Mouse (Mus musculus) heart, embryonic 12.5 days (tissue): ENCODE results near the gene Gnat2. TPM values are rescaled to one million over a fixed set of nuclear protein-coding genes. Genes with fewer than 3 reads are reported as not detected.
A peak's percentile ranks its signal among the peaks of the same experiment; 100 is the strongest.

Experiments used
- ATAC-seq: fragments of 200-750 bp; cut with Nextera tagmentation; 2 replicates; pipeline ENCODE4 v1.8.0; 2017; ENCODE audit warnings: moderate TSS enrichment, moderate library complexity; ENCODE audit not compliant: insufficient number of reproducible peaks, low FRiP score
- H3K27ac ChIP-seq: fragments of 300-500 bp; sonication (generic); 2 replicates; pipeline ENCODE4 v1.5.1; 2016; ENCODE audit warnings: mild to moderate bottlenecking, moderate library complexity; ENCODE audit not compliant: poor library complexity, severe bottlenecking
- H3K27me3 ChIP-seq: fragments of 300-500 bp; sonication (generic); replicated peaks from 2 replicates; pipeline ENCODE4 v1.6.1; 2016; ENCODE audit warnings: mild to moderate bottlenecking, moderate library complexity
- H3K36me3 ChIP-seq: fragments of 300-500 bp; sonication (generic); 2 replicates; pipeline ENCODE4 v1.6.1; 2016; ENCODE audit warnings: mild to moderate bottlenecking, moderate library complexity
- H3K4me1 ChIP-seq: fragments of 300-500 bp; sonication (generic); replicated peaks from 2 replicates; pipeline ENCODE4 v1.6.1; 2016; ENCODE audit warnings: mild to moderate bottlenecking
- H3K4me2 ChIP-seq: fragments of 300-500 bp; sonication (generic); 2 replicates; pipeline ENCODE4 v1.6.1; 2016; ENCODE audit warnings: mild to moderate bottlenecking, moderate library complexity
- H3K4me3 ChIP-seq: fragments of 300-500 bp; sonication (generic); 2 replicates; pipeline ENCODE4 v1.5.1; 2016; ENCODE audit warnings: mild to moderate bottlenecking
- H3K9ac ChIP-seq: fragments of 300-500 bp; sonication (generic); 2 replicates; pipeline ENCODE4 v1.6.1; 2016; ENCODE audit warnings: mild to moderate bottlenecking, moderate library complexity
- H3K9me3 ChIP-seq: fragments of 300-500 bp; sonication (generic); replicated peaks from 2 replicates; pipeline ENCODE4 v1.6.1; 2016; ENCODE audit warnings: mild to moderate bottlenecking, moderate library complexity
- WGBS: fragments of 180-500 bp; shearing (Covaris S2); methylation state at CpG from one replicate; pipeline ENCODE4 v1.1.7; 2016; 5-methylcytosine and 5-hydroxymethylcytosine counted together
- polyA plus RNA-seq: library from polyadenylated mRNA; unstranded; fragments of >200 nt; fragmentation: Nextera tagmentation; extraction: Ambion mirVana; gene quantifications from 2 replicates; pipeline ENCODE4 v1.2.1, GENCODE M21; 2016

Gnat2 gene
- polyA plus RNA-seq, 1 experiment from 2014 or later: 0.98 TPM

DNA sequence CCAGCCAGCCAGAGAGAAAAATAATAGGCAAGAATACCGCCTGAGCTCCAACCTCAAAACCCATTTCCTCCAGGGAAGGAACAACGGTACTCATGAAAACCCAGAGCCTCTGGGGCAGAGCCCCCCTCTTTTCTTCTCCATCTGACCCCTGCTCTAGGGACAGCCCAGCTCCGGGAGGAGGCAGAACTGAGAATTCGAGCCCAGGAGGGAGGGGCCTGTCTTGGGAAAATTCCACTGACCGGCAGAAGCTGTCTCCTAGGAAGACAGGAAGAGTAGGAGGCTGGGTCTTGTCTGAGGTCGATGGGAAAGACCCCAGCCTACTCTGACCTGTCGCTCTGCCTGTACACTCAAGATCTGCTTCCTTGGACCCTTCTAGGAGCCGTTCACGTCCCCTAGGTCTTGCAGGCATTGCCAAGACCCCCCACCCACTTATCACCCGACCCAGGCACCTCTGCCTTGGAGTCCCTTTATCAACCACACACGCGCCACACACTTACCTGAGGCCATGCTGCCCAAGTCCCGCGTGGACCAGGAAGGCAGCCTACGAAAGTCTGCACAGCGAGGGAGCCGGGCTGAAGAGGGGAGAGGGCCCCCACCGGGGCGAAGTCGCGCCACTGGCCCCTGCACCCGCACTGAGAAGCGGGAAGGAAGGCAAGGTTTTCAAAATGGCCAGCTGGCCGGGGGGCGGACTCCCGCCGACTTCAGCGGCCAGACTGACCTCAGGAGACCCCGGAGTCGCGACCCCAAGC, 6.7 kb upstream of the Gnat2 start:
- ATAC-seq: peak; percentile 82
- Histone ChIP-seq H3K36me3 (peaks cover 1% of the 10 kb centered on the region), H3K4me1 (peaks cover 63% of the 10 kb centered on the region), H3K4me3 (peak overlapping the region; percentile 77), H3K9ac (peak overlapping the region; percentile 83), H3K4me2 (peak overlapping the region; percentile 98), H3K27ac (peak overlapping the region; percentile 90), H3K27me3 (no peaks in the 10 kb centered on the region), H3K9me3 (no peaks in the 10 kb centered on the region)
- under 1% methylated on average over 31 of the region's 31 CpGs for WGBS

DNA sequence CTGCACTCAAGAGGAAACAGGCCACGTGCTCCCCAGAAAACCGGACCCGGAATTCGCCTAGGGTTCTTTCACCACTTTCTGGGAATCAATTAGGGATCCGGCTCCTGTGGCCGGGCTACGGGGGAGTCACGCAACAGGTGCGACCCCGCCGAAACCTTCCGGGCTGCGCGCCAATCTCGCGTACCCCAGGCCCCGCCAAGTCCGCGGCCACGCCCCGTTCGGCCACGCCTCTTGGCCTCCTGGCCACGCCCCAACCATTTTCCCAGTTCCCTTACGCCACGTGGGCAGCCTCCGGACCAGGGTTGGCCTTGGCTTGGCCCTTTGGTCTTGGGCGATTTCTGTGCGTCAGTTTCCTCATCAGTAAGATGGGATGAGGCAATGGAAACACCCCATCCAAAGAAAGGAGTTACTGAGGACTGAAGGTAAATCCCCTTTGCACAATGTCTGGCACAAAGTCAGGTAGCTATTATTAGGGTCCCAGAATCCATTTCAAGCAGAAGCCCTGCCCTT, 6.1 kb upstream of the Gnat2 start, which contains the start of gene Ampd2:
Ampd2 (minus strand) TSS at position 182 of the 510 bp plus-strand sequence.
- H3K9me3 ChIP-seq: no peaks in the 10 kb centered on the region
- peak within 1 kb of the TSS; percentile 83 for H3K9ac ChIP-seq
- H3K27me3 ChIP-seq: no peaks in the 10 kb centered on the region
- ATAC-seq: peak; percentile 77
- peaks cover 58% of the 10 kb centered on the region for H3K4me1 ChIP-seq
- peak within 1 kb of the TSS; percentile 98 for H3K4me2 ChIP-seq
- WGBS: under 1% methylated on average over 29 of the region's 29 CpGs
- H3K27ac ChIP-seq: peak within 1 kb of the TSS; percentile 90
- no peaks in the 10 kb centered on the region for H3K36me3 ChIP-seq
- H3K4me3 ChIP-seq: peak within 1 kb of the TSS; percentile 77

DNA sequence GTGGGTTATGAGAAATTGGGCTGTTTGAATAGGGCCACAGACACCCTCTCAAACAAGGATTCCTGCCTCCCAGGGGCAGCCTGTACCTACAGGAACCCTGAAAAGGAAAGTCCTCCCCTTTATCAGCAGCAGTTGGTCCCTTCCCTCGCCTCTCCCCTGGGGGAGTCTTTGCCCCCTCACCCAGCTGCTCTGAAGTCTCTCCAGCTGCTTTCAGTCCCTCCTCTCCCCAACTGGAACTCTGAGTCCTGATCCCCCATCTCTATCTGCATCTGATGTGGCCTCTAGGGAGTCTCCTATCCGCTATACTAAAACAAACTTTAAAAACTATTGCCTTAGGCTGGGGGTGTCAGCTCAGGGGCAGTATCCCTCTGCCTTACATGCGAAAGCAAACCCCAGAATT, 5.3 kb upstream of the Gnat2 start:
- H3K27me3 ChIP-seq: no peaks in the 10 kb centered on the region
- no peak overlapping the region for H3K4me3 ChIP-seq
- no peak overlapping the region for H3K27ac ChIP-seq
- H3K36me3 ChIP-seq: no peaks in the 10 kb centered on the region
- peak overlapping the region; percentile 98 for H3K4me2 ChIP-seq
- ATAC-seq: no peak
- no peaks in the 10 kb centered on the region for H3K9me3 ChIP-seq
- no peak overlapping the region for H3K9ac ChIP-seq
- 69% methylated on average over 3 of the region's 3 CpGs for WGBS
- H3K4me1 ChIP-seq: peaks cover 50% of the 10 kb centered on the region

DNA sequence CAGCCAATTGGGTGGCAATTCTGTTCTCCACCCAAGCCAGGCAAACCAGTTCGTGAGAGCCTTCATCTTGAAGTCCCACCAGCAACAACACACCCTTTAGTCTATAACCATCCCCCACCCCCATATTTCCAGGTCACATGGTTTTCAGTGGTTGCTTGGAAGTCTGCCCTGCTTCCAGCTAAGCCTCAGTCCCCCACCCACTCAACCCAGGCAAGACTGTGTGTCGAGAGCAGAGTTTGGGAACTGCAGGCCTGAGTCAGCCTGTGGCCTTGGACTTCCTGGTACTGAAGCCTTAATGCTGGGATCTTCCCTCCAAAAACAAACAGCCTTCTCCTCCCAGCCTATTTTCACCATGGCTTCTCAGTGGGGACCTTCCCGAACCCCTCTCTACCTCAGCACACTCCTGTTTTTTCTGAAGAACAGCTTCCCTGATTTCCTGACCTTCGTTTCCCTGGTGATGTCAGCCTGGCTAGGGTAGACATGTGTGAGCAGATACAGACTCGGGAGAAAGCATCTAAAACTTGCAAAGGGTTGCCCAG, 3.7 kb upstream of the Gnat2 start:
- no peak for ATAC-seq
- Histone ChIP-seq H3K27ac (no peak overlapping the region), H3K9ac (no peak overlapping the region), H3K4me2 (no peak overlapping the region), H3K9me3 (no peaks in the 10 kb centered on the region), H3K36me3 (no peaks in the 10 kb centered on the region), H3K27me3 (no peaks in the 10 kb centered on the region), H3K4me1 (peaks cover 39% of the 10 kb centered on the region), H3K4me3 (no peak overlapping the region)
- 31% methylated on average over 5 of the region's 5 CpGs for WGBS

- H3K36me3 ChIP-seq: no peaks in the 10 kb centered on the region
- H3K27ac ChIP-seq: no peak overlapping the region
- 49% methylated on average over 2 of the region's 2 CpGs for WGBS
- ATAC-seq: no peak
- no peak overlapping the region for H3K4me3 ChIP-seq
- H3K9ac ChIP-seq: no peak overlapping the region
- H3K4me2 ChIP-seq: no peak overlapping the region
- H3K4me1 ChIP-seq: peaks cover 34% of the 10 kb centered on the region
- no peaks in the 10 kb centered on the region for H3K27me3 ChIP-seq
- H3K9me3 ChIP-seq: no peaks in the 10 kb centered on the region
Measured at GRCm38 (mm10) chr3:108089916-108090315, 2.7 kb upstream of the Gnat2 start.

DNA sequence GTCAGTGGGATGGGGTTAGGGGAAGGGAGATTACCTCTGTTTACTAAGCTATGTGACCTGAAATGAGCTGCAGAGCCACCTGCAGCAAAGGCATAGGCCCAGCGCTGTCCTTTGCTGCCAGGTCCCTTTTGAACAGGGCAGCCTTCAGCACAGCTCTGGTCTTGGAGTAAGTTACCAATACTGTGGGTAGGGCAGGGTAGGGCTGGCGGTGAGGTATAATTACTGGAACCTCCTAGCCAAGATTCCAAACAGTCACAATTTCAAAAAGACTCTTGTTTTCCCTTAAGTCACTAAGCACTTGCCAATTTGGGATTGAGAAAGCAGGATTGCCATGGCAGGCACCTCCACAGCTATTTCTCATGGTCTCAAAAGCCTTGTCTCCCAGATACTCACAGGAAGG, 2.0 kb upstream of the Gnat2 start:
- Histone ChIP-seq H3K4me2 (no peak overlapping the region), H3K9ac (no peak overlapping the region), H3K4me1 (peaks cover 34% of the 10 kb centered on the region), H3K27ac (no peak overlapping the region), H3K27me3 (no peaks in the 10 kb centered on the region), H3K9me3 (no peaks in the 10 kb centered on the region), H3K36me3 (no peaks in the 10 kb centered on the region), H3K4me3 (no peak overlapping the region)
- 87% methylated on average over 2 of the region's 2 CpGs for WGBS
- ATAC-seq: no peak

- Histone ChIP-seq H3K4me3 (no peak overlapping the region), H3K27me3 (no peaks in the 10 kb centered on the region), H3K9ac (no peak overlapping the region), H3K9me3 (no peaks in the 10 kb centered on the region), H3K36me3 (no peaks in the 10 kb centered on the region), H3K27ac (no peak overlapping the region), H3K4me2 (no peak overlapping the region), H3K4me1 (peaks cover 35% of the 10 kb centered on the region)
- 68% methylated on average over 6 of the region's 6 CpGs for WGBS
- ATAC-seq: no peak
Measured at GRCm38 (mm10) chr3:108092030-108092429, 559 bp upstream of the Gnat2 start.

DNA sequence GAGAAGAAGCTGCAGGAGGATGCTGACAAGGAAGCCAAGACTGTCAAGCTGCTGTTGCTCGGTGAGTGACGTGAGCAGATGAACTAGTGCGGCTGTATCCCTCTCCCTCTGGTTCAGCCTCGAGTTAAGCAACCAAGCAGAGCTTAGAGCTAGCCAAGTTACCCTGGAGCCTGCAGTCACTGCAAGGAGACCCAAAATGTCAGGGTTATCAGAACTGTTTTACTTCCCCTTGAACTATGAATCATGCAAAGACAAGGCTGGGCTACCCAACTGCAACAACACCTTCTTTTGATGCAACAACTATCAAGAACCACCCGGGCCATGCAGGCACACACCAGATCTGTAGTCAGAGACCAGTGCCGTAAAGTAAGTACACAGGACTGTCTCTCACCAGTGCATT, 717 bp downstream of the Gnat2 start:
- peaks cover 30% of the 10 kb centered on the region for H3K4me1 ChIP-seq
- 56% methylated on average over 6 of the region's 6 CpGs for WGBS
- ATAC-seq: no peak
- H3K36me3 ChIP-seq: no peaks in the 10 kb centered on the region
- no peaks in the 10 kb centered on the region for H3K9me3 ChIP-seq
- H3K27ac ChIP-seq: no peak overlapping the region
- no peak overlapping the region for H3K4me3 ChIP-seq
- H3K9ac ChIP-seq: no peak overlapping the region
- H3K4me2 ChIP-seq: no peak overlapping the region
- no peaks in the 10 kb centered on the region for H3K27me3 ChIP-seq

DNA sequence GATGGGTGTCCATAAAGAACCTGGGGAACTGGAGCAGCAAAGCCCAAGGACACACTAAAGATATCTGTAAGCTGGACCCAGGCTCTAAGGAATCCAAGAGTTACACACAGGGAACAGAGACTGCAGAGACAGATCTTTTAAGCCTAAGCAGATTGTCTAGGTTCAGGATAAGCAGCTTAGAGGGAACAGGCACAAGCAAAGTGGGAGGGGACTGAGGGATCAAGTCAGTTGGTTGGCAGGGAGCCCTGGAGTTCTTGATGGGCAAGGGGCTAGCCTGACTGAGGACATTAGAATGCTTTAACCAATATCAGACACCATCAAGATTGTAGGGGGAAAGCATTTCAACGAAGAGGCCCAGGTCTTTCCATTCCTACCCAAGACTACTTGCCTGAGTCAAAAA, 1.6 kb downstream of the Gnat2 start:
- 50% methylated on average over 1 of the region's 1 CpGs for WGBS
- H3K27me3 ChIP-seq: no peaks in the 10 kb centered on the region
- peaks cover 25% of the 10 kb centered on the region for H3K4me1 ChIP-seq
- ATAC-seq: no peak
- no peaks in the 10 kb centered on the region for H3K36me3 ChIP-seq
- no peak overlapping the region for H3K9ac ChIP-seq
- H3K9me3 ChIP-seq: no peaks in the 10 kb centered on the region
- H3K4me3 ChIP-seq: no peak overlapping the region
- H3K27ac ChIP-seq: no peak overlapping the region
- no peak overlapping the region for H3K4me2 ChIP-seq

- 84% methylated on average over 12 of the region's 12 CpGs for WGBS
- H3K9ac ChIP-seq: no peak overlapping the region
- peaks cover 21% of the 10 kb centered on the region for H3K4me1 ChIP-seq
- no peak overlapping the region; the same call in 1 of the 2 replicates for H3K27ac ChIP-seq
- H3K4me3 ChIP-seq: no peak overlapping the region
- no peak overlapping the region for H3K4me2 ChIP-seq
- H3K27me3 ChIP-seq: no peaks in the 10 kb centered on the region
- ATAC-seq: no peak
- H3K9me3 ChIP-seq: no peaks in the 10 kb centered on the region
- no peaks in the 10 kb centered on the region for H3K36me3 ChIP-seq
Measured at GRCm38 (mm10) chr3:108094976-108095760, 2.6 kb downstream of the Gnat2 start.

DNA sequence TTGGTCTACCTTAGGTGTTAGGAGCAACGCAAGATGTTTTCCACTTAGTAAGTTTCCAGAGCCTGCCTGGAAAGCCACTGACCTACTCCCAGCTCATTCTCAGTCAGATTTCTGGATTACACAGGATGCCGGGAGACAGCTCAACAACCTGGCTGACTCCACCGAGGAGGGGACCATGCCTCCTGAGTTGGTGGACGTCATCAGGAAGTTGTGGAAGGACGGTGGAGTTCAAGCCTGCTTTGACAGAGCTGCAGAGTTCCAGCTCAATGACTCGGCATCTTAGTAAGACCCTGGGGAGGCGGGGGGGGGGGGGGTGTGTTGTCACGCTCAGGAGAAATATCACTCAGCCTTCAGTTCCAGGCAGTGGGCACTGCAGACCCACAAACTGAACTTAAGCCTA, 3.6 kb downstream of the Gnat2 start:
- 43% methylated on average over 8 of the region's 8 CpGs for WGBS
- Histone ChIP-seq H3K9me3 (no peaks in the 10 kb centered on the region), H3K36me3 (no peaks in the 10 kb centered on the region), H3K9ac (no peak overlapping the region), H3K27me3 (no peaks in the 10 kb centered on the region), H3K27ac (peak overlapping the region; percentile 26), H3K4me3 (no peak overlapping the region), H3K4me2 (0 out of 2 replicates have a peak overlapping the region, but pooled peaks have one; percentile 1), H3K4me1 (peaks cover 17% of the 10 kb centered on the region)
- peak; percentile 74 for ATAC-seq
